Mouse (Mus musculus) bone marrow, adult 2 months (tissue): ENCODE results near the gene Ptprn.

Source experiments
- CTCF ChIP-seq: fragments of 200-500 bp; IDR thresholded peaks from 2 replicates; pipeline ENCODE4 v1.5.1; 2011; ENCODE audit warnings: low read length, control low read depth; ENCODE audit not compliant: control insufficient read depth, insufficient read depth
- POLR2A ChIP-seq: fragments of 200-500 bp; IDR thresholded peaks from 2 replicates; pipeline ENCODE4 v1.6.1; 2011; ENCODE audit warnings: low read depth, mild to moderate bottlenecking, control low read depth, low read length, borderline replicate concordance; ENCODE audit not compliant: control insufficient read depth

GRCm38 (mm10) chr1:75250498-75250897, 13.8 kb downstream of the Ptprn start:
- TF ChIP-seq CTCF (no peak), POLR2A (no peak)
